Mouse (Mus musculus): Measurements from ENCODE around the gene Pxn.

The Pxn gene

DNA sequence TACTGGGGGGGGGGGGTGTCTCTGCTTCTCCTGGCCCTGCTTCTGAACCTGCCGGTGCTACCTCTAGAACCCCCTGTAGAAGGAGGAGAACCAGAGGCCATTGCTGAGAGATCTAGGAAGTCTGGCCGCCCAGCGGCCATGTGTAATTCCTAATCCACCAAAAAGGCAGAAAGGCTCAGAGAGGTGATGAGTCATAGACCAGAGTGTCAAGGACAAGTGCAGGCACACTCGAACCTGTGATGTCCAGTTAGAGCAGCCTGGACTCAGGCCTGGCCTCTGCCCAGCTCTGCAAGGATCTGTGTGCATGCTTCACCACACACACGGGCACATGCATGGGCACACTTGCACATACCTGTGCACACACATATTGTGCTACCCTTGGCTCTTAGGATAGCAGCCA is 21.7 kb downstream of the Pxn start:
- DNase-seq (ENCODE audit: low spot score), result no peak

DNA sequence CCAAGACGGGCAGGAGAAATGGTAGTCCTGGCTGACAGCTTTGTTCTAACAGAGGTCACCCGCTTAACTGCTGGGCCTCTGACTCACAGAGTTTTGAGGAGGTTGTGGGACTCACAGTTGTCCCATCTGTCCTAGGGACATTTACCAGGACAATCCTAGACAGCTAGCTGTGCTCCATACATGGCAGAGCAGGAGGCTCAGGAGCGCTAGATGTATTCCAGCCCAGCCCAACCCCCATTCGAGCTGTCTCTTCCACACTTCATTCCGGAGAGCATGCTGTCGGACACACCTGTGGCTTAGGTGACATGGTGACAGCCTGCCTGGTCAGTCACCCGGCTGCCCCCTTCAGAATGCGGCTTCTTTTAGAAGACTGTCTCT is 22.9 kb downstream of the Pxn start:
- DNase-seq (ENCODE audit: low spot score), result no peak

DNA sequence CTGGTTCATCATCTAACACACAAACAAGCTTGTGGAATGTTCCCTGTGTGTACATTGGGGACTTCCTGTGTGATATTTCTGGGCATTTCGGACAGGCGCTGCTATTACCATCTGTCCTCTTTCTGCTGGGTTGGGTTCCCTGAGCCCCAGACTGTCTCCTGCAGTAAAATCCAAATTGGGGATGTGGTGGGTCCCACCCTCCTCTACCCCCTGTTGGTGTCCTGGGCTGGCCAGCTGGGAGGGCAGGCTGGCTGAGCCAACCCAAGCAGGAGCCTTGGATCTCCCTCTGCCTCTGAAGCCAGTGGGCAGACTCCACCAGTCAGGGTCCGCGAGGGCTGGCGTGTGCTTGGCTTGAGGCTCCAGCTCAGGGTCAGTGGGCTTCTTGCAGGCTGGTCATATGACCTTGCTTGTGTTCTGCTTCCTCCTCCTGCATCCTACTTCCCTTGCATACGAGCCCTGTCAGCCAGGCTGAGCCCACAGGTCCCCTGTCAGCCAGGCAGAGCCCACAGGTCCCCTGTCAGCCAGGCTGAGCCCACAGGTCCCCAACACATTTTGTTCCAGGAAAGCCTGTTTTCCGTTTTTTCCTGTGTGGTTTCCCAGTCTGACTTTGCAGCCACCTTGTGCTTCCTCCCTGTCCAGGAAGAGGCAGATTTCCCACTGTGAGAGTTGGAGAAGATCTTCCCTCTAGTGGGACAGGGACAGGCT is 23.4 kb downstream of the Pxn start:
- no peak for DNase-seq (ENCODE audit: low spot score)

DNA sequence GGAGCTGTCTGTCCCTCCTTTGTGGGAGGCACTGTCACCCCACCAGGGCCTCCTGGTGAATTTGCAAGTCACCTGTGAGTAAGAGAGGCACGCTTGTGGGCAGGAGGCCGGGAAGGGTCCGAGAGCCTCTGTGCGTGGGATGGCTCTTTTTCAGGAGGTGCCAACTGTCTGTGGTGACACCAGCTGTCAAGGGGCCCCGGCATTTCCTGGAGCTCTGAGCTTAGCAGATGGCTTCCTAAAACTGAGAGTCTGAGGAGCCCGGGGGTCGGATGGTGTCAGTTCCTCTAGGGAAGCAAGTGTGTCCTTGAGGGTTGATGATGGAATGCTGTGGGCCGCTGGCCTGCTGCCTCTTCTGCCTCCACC is 24.0 kb downstream of the Pxn start:
- no peak for DNase-seq (ENCODE audit: low spot score)

DNA sequence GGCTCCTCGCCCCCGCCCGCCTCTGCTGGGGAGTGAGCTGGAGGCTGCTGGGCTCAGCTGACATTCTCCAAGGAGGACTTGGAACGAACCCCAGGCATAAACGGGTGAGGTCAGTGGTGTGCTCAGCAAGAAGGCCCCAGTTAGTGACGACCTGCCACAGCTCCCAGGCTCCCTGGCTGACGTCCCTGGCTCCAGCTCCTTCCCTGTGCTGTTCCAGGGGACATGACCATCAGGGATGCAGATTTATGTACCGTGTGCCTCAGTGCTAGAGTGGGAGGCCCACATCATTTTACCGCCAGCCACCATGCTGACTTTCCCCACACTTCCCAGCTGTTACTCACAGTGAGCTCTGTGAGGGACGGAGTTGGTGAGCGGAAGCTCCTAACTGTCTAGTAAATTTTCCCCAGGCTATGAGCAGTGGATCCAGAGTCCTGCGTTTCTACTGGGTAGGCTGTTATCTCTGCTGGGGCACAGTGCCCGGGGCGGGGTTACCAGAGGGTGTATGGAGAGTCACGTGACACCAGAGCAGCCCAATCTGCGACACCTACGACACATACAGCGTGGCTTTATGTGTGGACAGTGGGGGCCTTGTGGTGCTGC is 25.3 kb downstream of the Pxn start:
- no peak for DNase-seq (ENCODE audit: low spot score)

DNA sequence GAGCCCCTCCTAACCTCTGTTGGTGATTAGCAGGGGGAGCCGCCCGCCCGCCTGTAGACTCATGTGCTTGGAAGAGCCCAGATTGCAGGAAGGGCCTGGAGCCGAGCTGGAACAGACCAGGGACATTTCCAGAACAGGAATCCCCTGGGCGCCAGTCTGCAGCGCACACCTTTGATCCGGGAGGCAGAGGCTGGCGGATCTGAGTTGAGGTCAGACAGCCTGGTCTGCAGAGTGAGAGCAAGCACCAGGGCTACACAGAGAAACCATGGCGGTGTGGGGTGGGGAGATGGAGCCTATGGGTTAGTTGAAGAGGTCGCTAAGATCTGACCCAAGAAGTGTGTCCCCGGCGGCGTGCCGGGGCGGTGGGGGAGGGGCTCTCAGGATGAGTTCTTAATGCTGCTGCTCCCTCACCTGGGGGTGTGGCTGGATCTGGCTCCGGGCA is 27.8 kb downstream of the Pxn start:
- DNase-seq (ENCODE audit: low spot score), result no peak

DNA sequence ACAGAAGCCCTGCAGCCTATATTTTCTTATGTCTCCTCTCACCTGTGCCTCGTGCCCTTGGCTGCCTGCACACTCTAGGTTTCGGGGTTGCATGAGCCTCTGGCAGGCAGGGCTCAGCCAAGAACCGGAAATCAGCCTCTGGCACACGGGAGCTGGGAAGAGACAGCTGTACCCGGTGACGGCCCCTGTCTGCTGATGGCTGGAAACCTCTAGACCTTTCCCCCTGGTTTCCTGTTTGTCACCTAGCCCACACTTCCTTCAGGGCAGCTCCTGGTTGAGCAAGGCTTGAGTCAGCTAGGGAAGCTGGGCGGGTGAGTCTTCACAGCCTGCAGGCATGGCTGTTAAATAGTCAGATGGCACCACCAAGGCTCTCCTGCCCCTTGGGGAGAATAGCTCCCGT is 28.4 kb downstream of the Pxn start:
- DNase-seq (ENCODE audit: low spot score), result no peak

DNA sequence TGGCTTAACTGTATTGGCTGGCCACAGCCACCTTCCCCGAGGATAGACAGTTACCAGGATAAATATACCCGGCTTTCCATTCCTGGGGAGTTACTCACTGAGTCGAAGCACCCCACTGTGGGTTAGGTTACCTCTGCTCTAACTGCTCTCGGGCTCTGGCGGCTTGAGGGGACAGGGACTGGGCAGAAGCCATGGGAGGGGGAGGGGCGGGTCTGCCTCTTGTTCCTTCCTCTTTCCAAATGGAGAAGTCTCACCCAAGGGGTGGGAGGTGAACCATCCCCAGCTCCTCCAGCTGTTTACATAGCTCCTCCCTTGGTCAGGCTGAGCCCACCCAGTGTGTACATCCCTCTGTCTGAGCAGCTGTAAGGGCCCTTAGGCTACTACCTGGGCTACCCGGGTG is 29.2 kb downstream of the Pxn start:
- no peak for DNase-seq (ENCODE audit: low spot score)

DNA sequence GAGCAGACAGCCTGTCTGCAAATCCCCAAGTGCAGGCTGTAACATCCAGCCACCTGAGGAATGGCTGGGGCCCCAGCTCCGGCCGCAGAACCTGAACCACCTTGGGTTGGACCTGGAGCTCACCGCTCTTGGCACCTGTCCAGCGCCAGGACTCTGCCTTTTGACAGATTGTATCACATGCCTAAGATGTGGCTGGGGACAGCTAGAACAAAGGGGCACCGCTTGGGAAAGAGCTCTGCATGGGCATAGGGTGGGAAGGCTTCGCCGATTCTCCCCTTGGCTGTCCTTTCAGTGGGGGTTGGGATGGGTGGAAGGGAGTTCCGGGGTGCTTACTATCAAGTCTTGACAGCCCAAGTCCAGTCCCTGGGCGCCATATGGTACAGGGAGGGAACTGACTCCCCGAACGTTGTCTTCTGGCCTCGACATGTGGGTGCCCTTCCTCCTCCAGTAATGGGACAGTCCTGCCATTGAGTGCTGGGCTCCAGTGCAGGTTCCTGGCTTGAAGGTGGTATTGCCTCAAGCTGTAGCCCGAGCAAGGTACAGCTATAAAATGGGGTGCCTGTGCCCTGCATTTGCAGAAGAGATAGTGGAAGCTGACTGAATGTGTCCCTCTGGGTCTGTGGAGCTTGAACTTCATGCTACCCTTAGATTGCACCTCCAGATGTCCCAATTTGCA is 31.7 kb downstream of the Pxn start:
- DNase-seq (ENCODE audit: low spot score), result no peak

DNA sequence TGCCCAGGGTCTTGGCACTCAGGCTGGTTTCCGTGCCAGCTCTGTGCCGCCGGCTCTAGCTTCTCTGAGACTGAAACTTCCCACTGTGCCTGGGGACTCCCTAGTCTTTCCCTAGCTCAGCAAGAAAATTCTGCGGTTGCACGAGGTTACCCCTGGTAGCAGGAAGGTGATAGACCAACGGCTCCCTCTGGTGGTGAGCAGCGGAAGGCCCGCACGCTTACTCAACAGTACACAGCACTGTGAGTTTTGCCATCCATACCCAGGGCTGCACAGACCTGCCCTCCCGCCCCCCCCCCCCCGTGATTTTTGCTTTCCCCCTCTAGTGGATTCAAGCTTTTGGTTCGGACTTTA is 32.2 kb downstream of the Pxn start:
- DNase-seq (ENCODE audit: low spot score), result peak; percentile 93

DNA sequence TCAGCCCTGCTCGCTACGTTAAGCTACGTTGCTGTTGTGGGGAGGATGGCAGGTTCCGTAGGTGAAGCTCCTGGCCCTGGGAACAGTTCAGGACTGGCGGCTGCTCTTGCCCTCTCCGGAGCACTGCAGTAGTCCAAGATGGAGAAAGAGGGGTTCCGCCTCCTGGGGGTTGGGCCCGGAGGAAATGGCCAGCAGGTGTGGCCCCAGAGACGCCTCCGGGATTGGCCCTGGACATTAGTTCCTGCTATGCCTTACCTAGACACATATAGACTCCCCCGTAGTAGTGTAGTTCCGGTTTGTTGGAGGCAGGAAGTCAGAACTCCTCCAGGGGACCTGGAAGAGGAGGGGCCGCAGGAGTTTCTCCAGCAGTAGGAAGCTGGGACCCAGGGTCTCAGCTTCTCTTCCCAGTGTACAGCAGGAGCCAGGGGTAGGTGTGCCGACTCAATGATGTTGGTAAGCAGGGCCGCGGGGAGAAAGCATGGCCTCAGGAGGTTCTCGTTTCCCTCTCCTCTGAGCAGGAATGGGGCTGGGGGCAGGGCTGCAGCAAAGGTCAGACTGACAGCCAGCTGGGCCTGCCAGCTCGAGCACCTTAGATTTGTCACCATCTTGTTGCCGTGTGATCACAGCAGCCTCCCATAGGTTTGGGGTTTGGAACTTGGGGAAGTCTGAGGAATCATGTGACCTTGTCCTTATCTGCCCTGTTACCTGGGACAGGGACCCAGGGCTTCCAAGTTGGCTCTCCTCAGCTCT is 36.3 kb downstream of the Pxn start:
- DNase-seq (ENCODE audit: low spot score), result no peak

DNA sequence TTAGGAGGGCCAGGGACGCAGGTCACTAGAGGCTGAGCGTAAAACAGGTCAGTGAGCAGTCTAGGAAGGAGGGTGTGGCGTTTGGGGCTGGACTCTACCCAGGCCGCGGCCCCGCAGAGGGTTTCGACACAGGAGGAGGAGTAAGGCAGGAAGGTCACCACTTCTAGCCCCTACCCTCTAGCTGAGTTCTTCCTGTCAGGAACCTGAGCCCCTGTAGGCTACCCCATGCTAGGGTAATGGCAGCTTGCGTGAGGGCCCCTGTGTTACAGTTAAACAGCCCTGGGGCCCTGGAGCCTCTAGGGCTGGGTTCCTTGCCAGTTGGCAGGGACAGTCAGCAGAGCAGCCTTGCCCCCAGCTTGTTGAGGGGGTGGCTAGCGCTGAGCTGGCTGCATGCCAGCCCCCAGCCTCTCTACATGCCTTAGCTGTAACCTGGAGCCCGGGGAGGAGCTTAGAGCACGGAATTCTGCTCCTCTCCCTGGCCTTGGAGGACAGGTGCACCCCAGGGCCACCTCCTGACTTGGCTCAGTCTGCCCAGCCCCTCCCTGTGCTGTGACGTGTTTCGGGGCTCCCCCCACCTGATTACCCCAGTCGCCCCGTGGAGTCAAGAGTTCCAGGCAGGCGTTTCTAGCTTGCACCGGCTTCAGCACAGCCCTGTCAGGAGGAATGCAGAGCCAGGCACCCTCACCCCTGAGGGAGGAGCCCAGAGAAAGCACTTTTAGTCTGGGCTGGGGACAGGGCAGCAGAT is 37.2 kb downstream of the Pxn start:
- DNase-seq (ENCODE audit: low spot score), result no peak

DNA sequence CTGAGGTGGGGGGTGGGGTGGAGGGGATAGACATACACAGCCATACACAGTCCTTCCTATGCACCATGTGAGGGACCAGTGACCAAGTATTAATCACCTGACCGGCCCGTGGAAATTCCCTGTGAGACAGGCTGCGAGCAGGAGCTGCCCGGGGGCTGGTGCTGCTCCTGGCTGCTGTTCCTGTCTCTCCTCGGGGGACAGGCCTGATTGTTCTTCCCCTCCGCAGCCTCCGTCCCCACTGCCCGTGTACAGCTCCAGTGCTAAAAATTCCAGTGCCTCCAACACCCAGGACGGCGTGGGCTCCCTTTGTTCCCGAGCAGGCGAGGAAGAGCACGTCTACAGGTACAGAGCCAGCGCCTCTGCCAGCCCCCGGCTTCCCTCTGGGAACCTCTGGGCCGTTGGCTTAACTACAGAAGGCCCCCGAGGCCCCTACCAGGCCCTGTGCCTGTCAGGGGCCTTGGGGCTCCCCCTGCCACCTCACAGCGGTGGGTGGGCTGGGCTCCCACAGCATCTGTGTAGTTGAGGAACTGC is 38.2 kb downstream of the Pxn start:
- no peak for DNase-seq (ENCODE audit: low spot score)

DNA sequence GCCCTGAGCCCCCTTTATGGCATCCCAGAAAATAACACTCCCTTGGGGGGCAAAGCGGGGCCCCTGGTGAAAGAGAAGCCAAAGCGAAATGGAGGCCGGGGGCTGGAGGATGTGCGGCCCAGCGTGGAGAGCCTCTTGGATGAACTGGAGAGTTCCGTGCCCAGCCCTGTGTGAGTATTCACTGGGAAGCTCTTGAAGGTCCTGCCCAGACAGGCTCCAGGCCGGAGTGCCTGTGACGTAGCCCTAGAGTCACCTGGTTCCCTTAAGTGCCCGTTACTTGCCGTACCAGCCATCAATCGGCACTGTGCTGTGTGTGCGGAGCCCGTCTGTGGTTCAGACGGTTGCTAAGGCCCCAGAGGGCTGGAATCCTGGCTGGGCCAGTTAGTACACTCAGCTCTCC is 39.2 kb downstream of the Pxn start:
- no peak for DNase-seq (ENCODE audit: low spot score)

DNA sequence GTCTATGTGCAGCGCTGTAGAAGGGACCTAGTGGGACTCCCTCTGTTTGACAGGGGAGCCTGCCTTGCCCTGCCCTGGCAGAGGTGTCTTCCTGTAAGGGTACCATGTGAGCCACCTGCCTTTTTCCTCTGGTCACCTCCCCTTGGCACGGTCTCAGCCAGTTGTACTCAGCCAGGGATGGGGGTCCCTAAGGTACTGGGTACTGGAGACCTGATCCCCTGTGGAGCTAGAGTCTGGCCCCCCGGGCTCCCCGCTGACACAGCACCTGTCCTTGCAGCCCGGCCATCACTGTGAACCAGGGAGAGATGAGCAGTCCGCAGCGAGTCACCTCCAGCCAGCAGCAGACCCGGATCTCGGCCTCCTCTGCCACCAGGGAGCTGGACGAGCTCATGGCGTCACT is 40.1 kb downstream of the Pxn start:
- DNase-seq (ENCODE audit: low spot score), result no peak

DNA sequence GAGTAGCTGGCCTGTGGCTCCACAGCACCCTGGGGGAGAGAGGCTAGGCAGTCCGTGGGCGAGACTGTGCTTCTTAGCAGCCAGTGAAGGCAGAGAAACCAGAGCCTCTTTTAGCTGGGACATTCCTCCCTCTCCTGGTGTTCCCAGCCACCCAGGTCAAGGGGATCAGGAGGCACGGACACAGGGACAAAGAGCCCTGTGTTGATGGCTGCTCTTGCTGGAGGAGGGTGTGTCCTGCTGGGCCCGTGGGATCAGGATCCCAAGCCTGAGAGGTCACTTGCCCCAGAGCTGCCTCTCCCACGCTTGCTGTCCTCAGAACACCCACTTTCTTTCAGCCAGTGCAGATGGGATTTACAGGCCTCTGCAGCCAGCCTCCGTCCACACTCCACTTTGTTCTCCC is 40.5 kb downstream of the Pxn start:
- DNase-seq (ENCODE audit: low spot score), result no peak

DNA sequence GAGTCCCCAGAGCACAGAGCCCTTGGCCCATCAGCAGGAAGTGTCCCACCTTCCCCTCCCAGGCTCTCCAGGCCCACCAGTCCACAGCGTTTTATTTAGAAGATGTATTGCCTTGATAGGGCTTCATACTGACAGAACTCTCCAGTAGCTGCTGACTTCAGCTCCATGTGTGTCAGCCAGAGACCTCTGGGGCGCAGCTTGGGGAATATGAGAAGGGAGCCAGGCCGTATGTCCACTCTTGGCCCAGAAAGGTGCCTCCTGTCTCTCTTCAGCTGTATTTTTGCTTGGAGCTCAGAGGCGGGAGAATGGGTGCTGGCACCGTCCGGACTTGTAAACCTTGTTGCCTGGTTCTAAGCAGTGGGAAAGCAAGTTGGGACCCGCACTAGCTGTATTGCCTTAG is 40.9 kb downstream of the Pxn start:
- no peak for DNase-seq (ENCODE audit: low spot score)

DNA sequence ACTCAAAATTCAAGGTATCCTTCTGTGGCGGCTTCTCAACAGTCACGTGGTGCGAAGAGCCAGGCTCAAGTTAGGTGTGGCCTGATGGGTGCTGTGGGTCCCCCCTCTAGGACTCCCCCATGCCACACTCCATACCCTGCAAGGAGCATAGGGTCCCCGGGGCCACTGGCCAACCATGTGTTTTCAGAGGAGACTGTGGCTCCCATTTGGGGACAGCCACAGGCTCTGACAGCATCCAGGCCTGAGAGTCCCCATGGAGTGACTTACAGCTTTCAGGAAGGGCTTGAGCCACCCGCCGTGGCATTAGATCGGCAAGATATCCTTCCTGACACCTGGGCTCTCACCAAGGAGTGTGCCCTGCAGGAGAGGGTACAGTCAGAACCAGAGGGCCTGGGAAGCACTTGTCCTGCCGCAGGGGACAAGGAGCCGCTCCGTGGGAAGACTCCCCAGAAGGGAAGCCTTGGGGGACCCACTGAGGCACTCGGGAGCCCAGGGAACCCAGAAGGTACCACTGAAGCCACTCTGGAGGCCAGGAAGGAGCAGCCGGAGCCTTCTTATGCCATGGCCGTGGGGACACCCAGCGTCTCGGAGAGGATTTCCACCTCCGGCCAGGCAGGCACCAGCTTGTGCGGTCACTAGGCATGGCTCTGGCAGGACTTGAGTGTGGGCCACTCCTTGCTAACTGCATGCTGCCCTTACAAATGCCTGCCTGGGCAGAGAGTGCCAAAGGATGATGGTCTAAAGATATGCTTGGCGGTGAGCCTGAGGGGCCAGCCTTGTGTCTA is 42.2 kb downstream of the Pxn start:
- DNase-seq (ENCODE audit: low spot score), result no peak

DNA sequence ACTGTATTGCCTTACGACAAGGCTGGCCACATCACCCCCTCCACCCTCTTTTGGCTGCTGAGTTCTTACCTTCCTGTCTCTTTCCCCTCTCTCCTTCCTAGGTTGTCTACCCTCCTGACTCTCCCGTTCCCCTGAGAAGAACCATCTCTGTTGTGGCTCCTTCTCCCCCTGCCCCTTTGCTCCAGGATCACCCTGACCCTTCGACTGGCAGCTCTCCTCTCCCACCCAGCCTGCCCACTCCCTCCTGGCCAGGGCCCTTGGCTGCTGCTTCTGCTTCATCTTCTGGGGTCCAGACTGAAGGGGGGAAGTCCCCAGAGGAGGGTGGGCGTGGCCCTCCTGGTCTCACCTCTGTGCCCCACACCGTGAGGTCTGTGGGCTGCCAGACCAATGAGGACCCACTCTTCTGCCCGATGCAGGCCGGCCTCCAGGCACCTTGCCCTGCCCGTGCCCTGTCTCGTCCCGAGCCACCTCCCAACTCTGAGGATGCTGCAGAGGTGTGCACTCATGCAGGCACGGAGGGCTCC is 44.1 kb downstream of the Pxn start:
- DNase-seq (ENCODE audit: low spot score), result no peak

DNA sequence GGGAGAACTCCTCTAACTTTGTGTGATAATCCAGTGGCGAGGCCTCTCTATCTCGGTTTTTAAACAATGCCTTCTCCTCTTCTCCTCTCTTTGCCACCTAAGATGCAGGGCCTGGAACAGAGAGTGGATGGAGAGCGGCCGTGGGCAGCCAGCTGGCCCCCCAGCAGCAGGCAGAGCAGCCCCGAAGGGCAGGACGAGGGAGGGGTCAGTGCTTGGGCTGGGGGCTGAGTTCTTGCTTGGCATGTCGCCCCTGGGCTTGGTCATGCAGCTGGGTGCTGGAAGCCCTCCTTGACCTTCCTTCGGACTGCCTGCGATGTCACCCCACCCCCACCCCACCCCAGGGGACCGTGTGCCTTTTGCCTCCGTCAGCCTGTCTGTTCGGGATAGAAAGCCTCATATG is 44.9 kb downstream of the Pxn start:
- DNase-seq (ENCODE audit: low spot score), result no peak

DNA sequence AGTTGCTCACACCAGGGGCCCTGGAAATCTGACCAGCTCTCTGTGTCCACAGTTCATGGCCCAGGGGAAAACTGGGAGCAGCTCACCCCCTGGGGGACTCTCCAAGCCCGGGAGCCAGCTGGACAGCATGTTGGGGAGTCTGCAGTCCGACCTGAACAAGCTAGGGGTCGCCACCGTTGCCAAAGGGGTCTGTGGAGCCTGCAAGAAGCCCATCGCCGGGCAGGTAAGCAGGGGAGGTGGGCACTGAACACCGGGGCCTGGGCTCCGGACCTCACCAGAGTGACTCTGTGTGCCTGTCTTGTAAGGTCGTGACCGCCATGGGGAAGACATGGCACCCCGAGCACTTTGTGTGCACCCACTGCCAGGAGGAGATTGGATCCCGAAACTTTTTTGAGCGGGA is 45.3 kb downstream of the Pxn start:
- DNase-seq (ENCODE audit: low spot score), result no peak

Measured in embryo, embryonic 10.5 days (tissue).